In the genomic region with DNA sequence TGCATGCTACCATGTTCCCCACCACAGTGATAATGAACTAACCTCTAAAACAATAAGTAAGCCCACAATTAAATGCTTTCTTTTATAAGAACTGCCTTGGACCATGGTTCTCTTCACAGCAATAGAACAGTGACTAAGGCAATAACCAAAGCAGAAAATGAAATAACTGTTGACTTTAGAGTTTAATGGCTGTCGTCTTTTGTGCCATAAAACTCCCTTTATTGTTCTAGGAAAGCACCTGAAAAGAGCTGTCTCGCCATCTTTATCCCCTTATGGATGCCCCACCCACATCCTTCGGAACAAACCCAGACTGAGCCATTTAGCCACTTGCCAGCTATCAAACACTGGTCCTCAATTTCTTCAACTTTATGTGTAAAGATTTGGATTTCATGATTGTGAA, we compare ENCODE assay signal across 17 mouse cellular contexts.
"Had no signal": no experiment of that assay in that cellular context is flagged by ENCODE, and none has a peak within 500 bp of the region (broad histone marks: within the 10 kb centered on the region; RNA-seq: fewer than 3 reads in every experiment).

No protein-coding gene starts in this region.

- H3K27ac ChIP-seq: neural tube, embryonic 12.5 days; neural tube, embryonic 13.5 days; neural tube, embryonic 15.5 days; stomach, embryonic 15.5 days; stomach, postnatal 0 days had no signal

- H3K9me3 ChIP-seq: neural tube, embryonic 12.5 days; neural tube, embryonic 15.5 days; stomach, embryonic 15.5 days had no signal

- H3K4me2 ChIP-seq: neural tube, embryonic 12.5 days; neural tube, embryonic 13.5 days; neural tube, embryonic 15.5 days; stomach, embryonic 15.5 days had no signal

- H3K4me1 ChIP-seq: neural tube, embryonic 12.5 days; neural tube, embryonic 13.5 days; neural tube, embryonic 15.5 days; stomach, embryonic 15.5 days had no signal

- H3K36me3 ChIP-seq: neural tube, embryonic 12.5 days; neural tube, embryonic 13.5 days; neural tube, embryonic 15.5 days; stomach, embryonic 15.5 days had no signal

- H3K27me3 ChIP-seq: neural tube, embryonic 12.5 days; neural tube, embryonic 13.5 days; neural tube, embryonic 15.5 days; stomach, embryonic 15.5 days had no signal

- H3K9ac ChIP-seq: neural tube, embryonic 12.5 days; neural tube, embryonic 13.5 days; neural tube, embryonic 15.5 days; stomach, embryonic 15.5 days had no signal

- H3K4me3 ChIP-seq: neural tube, embryonic 12.5 days; neural tube, embryonic 13.5 days; neural tube, embryonic 15.5 days; stomach, embryonic 15.5 days had no signal

- DNase-seq: retina, postnatal 1 day; right cerebral cortex, adult 18-20 months; right cerebral cortex, postnatal 14 days; right cerebral cortex, postnatal 25 days; right cerebral cortex, postnatal 4 days; spleen, adult 18-20 months; thymus, adult 18-20 months; thymus, adult 2 months; thymus, postnatal 14 days; thymus, postnatal 25 days; thymus, postnatal 36 days; thymus, postnatal 4 days had no signal
